Mouse (Mus musculus): ENCODE measurements around the gene Prl5a1. TPM values are rescaled to one million over a fixed set of nuclear protein-coding genes. Genes with fewer than 3 reads are reported as not detected.

Prl5a1 gene
- not detected for total RNA-seq (2021)
- long read RNA-seq, experiment 1, partial matches to known transcripts = 0 of 1 reads
- long read RNA-seq, experiment 1, other reads (novel, unspliced or antisense) = 1 of 1 reads
- long read RNA-seq, experiment 2 = 0 reads

DNA sequence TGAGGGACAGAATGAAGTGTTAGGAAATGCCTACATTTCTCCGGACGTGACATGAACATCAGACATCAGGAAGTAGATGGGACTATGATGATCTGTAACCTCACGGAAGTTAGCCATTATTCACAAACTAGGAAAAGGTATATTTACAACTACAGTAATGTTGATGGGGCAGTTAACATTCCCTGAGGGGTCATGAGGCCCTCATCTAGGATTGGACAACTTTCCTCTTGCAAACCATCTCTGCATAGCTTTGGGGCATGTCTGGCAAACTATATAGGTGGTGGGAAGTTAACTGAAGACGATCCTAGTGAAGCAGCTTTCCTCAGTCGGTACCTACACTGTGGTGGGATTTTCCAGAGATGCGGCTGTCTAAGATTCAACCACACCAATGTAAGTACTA, at the start of gene Prl5a1:
Gene Prl5a1, plus strand, starts transcription at position 301 of the 400 bp plus-strand sequence.
- DNase-seq (ENCODE audit: low spot score in 2 of 2) = no peak

DNA sequence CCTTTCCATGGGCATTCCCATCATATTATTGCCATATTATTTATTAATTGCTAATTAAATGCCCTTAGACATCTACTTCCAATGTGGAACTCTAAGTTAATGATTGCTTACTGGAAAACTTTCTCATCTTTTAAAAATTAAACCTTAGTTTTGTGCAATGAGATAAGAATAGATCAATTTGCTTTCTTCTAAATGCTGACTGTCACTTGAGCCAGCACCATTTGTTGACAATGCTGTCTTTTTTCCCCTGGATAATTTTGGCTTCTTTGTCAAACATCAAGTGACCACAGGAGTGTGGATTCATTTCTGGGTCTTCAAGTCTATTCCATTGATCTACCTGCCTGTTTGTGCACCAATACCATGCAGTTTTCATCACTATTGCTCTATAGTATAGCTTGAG, 46.1 kb upstream of the Prl5a1 start:
- no peak for DNase-seq (ENCODE audit: low spot score in 2 of 2)

DNA sequence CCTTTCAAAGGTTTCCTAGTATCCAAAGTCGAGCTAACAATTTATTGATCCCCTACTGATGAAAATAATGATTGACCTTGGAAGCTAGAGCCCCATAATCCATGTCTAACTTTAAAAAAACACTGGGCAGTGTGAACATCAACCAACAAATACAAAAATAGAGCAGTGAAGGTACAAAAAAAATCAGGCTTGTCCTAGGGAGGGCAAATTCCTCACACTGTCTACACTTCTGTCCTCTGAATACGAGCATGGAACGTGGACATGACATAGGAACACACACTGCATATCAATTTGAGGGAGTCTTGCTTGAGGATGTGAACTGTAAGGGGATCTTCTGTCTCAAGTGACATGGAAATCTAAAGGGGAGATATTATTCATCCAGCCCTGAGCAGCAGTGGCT, 33.7 kb upstream of the Prl5a1 start:
- no peak for DNase-seq (ENCODE audit: low spot score in 2 of 2)

DNA sequence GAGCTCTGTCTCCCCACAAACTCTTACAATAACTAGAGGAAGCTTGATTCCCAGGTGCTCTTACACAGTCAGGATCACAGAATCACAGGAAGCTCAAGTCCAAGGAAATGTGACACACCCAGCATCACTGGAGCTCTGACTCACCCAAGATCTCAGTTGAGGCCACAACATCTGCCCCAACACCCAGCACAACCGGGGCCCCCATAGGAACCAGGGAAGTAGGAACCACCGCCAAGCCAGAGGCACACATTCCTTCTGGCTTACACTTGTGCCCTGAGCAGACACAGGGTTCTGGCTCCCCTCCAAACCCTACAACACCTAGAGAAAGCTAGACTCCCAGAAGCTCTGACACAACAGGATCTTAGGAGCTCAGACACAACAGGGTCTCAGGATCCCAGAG, 9.5 kb upstream of the Prl5a1 start:
- no peak for DNase-seq (ENCODE audit: low spot score in 2 of 2)

DNA sequence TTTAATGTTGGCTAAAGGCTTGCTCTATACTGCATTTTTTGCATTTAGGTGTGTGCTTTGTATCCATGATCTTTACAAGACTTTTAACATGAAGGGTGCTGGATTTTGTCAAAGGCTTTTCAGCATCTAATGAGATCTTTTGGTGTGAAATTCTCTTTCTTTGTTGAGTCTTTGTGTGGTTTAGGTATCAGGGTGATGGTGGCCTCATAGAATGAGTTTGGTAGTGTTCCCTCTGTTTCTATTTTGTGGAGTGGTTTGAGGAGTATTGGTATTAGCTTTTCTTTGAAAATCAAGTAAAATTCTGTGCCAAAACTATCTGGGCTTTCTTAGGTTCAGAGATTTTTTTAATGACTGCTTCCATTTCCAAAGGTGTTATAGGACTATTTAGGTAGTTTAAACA, 6.5 kb upstream of the Prl5a1 start:
- no peak for DNase-seq (ENCODE audit: low spot score in 2 of 2)

Other genes with a start within 250 kb of the Prl5a1 start
- not detected for gene Prl4a1, start 126.3 kb upstream of the Prl5a1 start, total RNA-seq (2021)
- gene Gm11361, start 115.0 kb downstream of the Prl5a1 start, total RNA-seq (2021) = 100 to 1,000 TPM; 208 to 209 TPM

All from adrenal gland, postnatal 4 days (tissue).